Mouse (Mus musculus): Measurements from ENCODE around the gene Cc2d2a.

Cc2d2a gene

DNA sequence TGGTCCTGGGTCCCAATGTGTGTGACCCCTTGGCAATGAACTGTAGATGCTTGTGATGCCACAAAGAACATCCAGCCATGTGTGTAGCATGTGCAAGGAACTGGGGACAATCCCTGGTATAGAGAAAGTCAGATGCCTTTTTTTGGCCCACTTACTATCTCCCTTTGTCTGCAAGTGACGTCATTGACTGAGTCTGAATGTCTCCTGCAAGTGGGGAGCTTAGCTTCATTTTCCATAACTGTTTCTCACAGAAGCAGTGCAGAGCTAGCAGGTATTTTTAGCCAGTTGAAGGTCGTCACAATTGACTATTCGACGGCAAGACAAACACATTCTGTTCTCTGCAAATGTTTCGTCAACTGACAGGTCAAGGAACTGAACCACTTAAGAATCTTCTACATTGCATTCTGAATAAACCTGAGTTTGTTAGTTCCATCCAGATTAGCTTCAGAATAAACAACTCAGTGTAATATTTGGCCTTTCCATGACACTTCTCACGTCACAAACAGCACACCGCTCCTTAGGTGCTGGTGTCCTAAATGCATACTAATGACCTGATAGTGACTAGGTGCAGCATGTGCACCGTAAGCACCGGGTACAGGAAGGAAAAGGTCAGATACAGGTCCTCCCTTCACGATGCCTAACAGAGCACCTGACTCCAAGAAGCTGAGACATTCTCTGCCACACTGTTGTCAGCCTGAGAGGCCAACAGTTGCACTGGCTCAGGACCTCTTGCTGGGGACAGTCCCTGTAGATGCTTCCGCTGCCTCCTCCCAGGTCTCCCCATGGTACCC, 66.4 kb downstream of the Cc2d2a start:
- no peak for DNase-seq

DNA sequence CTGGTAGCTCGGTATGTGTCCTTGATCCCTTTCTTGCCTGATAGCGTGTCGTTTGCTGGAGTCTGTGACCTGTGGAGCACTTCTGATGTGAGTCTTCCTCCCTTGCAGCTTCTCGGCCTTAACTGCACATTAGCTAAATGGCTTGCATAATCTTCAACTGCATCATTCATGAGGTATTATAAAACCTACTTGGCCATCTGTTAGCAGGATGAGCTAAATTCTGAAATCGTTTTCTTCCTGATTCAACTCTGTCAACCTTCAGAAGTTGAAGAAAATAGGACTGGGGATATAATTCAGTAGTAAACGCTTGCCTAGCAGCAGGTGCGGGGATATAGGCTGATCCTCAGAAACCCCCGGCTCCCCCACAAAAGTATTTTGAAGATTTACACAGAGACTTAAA, 70.2 kb downstream of the Cc2d2a start:
- no peak for DNase-seq

- DNase-seq, result no peak
Measured at GRCm38 (mm10) chr5:43744187-43744586, 82.0 kb downstream of the Cc2d2a start.

GRCm38 (mm10) chr5:43745156-43745555, 83.0 kb downstream of the Cc2d2a start:
- no peak for DNase-seq

DNA sequence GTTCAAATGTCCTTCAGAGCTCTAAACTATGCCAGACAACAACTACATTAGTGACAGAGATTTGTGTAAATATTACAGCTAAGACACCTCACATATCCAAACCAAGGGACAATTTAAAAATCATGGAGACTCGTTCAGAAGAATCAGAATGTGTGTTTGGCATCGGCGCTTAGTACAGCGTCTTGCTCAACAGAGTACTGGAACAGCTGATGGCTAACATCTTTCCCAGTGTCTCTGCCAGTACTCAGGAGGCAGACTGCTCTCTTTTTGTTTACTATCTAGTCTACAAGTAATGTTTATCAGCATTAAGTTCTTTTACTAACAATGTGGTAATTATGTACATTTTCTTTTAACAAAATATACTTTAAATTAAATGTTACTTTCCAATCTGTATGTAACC, 85.9 kb downstream of the Cc2d2a start:
- DNase-seq, result no peak

- DNase-seq, result no peak
Measured at GRCm38 (mm10) chr5:43749092-43749491, 86.9 kb downstream of the Cc2d2a start.

DNA sequence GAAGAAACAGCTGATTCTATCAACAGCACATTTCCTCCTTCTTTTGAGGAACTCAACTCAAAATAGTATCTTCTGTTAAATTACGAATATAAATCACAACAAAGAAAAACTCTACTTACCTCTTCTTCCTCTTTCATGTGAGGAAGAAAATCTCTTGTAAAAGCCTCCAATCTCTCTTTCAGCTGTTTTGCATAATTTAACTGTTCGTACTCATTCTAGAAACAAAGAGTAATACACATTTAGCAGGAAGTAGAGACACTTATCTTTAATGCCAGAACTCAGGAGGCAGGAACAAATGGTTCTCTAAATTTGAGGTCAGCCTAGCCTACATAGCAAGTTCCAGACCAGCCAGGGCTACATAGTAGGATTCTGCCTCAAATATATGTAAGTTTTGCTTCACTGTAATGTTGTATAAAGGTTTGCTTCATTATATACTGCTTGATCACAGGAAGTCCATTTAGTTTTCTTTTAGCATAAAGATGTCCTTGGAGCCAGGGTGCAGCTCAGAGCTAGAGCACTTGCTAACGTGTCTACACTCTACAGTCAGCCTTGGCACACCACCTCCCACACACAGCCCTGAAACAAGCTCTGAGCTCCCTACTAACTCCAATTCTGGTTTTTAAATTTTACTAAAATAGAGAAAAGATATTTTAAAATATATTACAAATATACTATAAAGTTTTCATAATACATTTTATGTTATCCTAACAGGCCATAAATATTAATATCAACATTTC, 108.6 kb downstream of the Cc2d2a start:
- DNase-seq, result no peak

DNA sequence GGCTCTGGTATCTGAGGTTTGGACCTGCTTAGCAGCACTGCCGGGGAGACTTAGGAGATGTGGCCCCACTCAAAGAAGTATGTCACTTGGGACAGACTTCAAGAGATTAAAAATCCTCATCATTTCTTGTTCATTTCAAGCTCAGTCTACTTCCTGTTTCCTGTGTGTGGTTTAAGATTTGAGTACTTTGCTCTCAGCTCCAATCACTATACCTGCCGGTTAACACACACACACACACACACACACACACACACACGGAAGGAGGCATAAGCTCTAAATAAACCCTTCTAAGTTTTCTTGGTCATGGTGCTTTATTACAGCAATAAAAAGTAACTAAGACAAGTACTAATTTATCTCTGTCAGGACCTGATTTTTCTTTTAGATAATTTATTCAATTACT, 109.4 kb downstream of the Cc2d2a start:
- no peak for DNase-seq

- no peak for DNase-seq
Measured at GRCm38 (mm10) chr5:43776407-43776806, 114.3 kb downstream of the Cc2d2a start.

DNA sequence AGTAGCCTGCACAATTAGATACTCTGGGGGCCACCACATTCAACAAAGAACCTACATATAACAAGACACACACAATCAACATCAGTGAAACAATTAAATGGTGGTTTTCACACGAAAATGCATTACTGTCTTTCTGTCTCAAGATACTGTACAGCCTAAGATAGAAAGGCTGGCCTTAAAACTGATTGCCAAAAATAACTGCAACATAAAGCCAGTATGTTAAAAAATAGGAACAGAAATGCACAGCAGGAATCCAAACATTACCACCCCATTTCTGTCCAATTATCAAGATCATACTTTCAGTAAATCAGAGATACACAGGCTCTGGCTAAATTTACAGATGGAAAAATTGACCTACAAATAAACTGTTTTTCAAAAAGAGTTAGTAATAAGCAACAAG, 114.8 kb downstream of the Cc2d2a start:
- no peak for DNase-seq

DNA sequence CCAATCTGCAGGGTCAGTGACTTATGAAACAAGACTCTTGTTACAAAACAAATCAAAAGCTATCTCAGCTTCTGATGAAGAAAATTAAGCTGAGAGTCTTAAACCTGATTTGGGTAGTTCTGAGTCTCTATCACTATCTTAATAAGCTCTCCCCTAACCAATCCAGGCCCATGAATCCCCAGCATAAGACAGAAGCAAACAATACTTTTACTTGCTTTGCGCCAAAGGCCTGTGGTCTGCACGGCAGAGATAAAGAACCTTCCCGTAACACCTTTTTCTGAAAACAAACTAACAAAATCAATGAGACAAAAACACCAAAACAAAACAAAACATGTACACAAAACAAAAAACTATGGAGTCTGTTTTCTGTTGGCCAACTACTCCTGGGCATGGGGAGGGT, 116.4 kb downstream of the Cc2d2a start:
- no peak for DNase-seq

DNA sequence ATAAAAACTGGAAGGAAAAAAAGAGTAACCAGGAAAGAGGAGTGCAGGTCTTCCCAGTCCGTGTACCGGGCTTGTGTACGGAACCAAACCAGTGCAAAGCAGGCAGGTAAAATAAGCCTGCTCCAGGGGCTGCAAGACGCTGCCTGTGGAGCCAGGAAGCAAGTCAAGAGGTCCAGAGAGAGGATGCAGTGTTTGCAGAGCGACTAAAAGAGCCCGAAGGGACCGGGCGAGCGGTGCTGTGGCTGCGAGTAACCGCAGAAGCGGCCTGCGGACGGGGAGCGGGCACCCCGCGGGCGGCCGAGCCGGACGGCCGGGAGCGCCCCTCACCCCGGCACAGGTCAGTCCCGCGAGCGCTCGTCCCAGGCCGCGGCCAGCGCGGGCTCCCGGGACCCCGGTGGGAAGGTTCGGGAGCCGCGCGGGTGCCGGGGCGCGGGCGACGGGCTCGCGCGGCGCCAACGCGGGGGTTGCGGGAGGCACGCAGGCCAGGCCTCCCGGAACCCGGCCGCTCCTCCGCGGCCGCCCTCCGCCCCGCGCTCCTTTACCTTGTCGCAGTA, 119.4 kb downstream of the Cc2d2a start:
- DNase-seq, result peak; percentile 28 to 36

DNA sequence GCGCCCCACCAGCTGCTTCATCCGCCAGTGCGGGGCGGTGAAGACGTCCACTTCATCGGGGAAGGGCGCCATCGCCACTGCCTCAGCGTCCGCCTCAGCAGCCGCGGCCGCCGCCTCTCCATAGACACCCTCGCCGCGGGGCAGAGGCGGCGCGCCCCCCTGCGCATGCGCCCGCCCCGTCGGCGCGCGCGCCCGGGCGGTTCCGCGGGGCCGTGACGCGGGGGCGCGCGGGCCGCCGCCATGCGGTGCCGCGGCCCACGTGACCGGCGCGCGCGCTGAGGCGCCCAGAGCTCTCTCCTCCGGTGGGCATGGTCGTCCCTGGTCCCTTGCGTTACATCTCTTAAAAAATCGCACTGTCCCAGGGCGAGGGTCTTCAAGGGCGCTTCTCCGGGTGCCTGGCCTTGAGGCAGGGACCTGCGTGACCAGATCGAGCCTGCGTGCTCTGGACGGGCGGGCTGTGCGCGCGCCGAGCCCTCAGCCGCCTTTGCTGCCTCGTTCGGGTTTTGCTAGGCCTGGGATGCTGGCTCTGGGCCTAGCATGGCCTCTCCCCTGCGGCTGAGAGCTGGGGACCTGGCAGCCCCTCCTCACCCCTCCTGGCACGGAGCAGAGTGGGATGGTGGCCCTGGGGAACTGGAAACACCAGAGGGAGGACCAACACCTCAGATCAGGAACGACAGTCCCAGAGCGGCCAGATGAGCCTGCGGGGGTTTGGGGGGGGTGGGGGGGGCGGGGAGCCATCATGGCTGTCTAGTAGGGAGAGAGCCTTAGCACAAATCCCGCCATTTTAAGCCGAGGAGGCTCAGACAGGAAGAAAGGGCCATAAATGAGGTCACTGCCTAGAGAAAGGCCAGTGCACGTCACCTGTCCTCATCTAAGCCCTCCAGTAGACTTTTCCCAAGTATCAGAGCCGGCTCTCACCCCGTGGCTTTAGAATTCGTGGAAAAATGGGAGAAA, 120.1 kb downstream of the Cc2d2a start:
- peak; percentile 60 to 64 for DNase-seq

GRCm38 (mm10) chr5:43783996-43784395, 121.8 kb downstream of the Cc2d2a start:
- DNase-seq, result no peak

DNA sequence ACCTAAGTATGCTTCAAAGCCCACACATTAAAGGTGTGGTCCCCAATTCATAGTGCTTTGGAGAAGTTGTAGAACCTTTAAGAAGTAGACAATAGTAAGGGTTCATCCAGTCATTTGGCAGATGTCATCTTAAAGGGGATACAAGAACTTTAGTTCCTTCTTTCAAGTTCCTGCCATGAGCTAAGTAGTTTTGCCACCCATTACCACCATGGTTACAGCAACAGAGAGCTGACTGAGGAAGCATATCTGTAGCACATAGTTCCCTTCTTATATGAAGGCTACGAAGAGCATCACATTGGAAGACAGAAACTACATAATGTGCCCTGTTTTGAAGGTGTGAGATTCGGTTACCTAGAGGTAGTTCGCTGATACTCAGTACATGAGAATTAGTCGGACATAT, 124.5 kb downstream of the Cc2d2a start:
- no peak for DNase-seq

- no peak for DNase-seq
Measured at GRCm38 (mm10) chr5:43787976-43788752, 126.0 kb downstream of the Cc2d2a start.
